Mouse (Mus musculus): ENCODE data around the gene Poldip3.

Poldip3 gene

GRCm38 (mm10) chr15:83149196-83150072, at the start of gene Poldip3:
TSS of gene Poldip3 (minus strand) at chr15:83149384.
- peak; percentile 96 to 98 for DNase-seq (ENCODE audit: low spot score in 2 of 2)

- no peak for DNase-seq (ENCODE audit: low spot score in 2 of 2)
Observed at GRCm38 (mm10) chr15:83193413-83193812, 44.2 kb upstream of the Poldip3 start.

GRCm38 (mm10) chr15:83182351-83182750, 33.2 kb upstream of the Poldip3 start:
- no peak for DNase-seq (ENCODE audit: low spot score in 2 of 2)

- DNase-seq (ENCODE audit: low spot score in 2 of 2): no peak
Observed at GRCm38 (mm10) chr15:83181800-83182330, 32.7 kb upstream of the Poldip3 start.

GRCm38 (mm10) chr15:83180004-83180403, 30.8 kb upstream of the Poldip3 start:
- DNase-seq (ENCODE audit: low spot score in 2 of 2): no peak

- DNase-seq (ENCODE audit: low spot score in 2 of 2): no peak
Observed at GRCm38 (mm10) chr15:83176653-83177052, 27.5 kb upstream of the Poldip3 start.

GRCm38 (mm10) chr15:83173914-83174884, 25.0 kb upstream of the Poldip3 start:
- DNase-seq (ENCODE audit: low spot score in 2 of 2): no peak

- peak; percentile 64 to 66 for DNase-seq (ENCODE audit: low spot score in 2 of 2)
Observed at GRCm38 (mm10) chr15:83172492-83173429, 23.6 kb upstream of the Poldip3 start, which contains the start of gene Cyb5r3. TSS of gene Cyb5r3 (minus strand) at chr15:83172592.

- peak; percentile 97 to 98 for DNase-seq (ENCODE audit: low spot score in 2 of 2)
Observed at GRCm38 (mm10) chr15:83171712-83172481, 22.7 kb upstream of the Poldip3 start.

GRCm38 (mm10) chr15:83170956-83171659, 21.9 kb upstream of the Poldip3 start:
- no peak for DNase-seq (ENCODE audit: low spot score in 2 of 2)

- peak; percentile 46 to 71 for DNase-seq (ENCODE audit: low spot score in 2 of 2)
Observed at GRCm38 (mm10) chr15:83169772-83170722, 20.9 kb upstream of the Poldip3 start.

GRCm38 (mm10) chr15:83168875-83169771, 19.9 kb upstream of the Poldip3 start:
- no peak for DNase-seq (ENCODE audit: low spot score in 2 of 2)

- DNase-seq (ENCODE audit: low spot score in 2 of 2): no peak
Observed at GRCm38 (mm10) chr15:83168311-83168710, 19.1 kb upstream of the Poldip3 start.

GRCm38 (mm10) chr15:83167550-83168065, 18.4 kb upstream of the Poldip3 start:
- DNase-seq (ENCODE audit: low spot score in 2 of 2): no peak

GRCm38 (mm10) chr15:83167126-83167525, 17.9 kb upstream of the Poldip3 start:
- DNase-seq (ENCODE audit: low spot score in 2 of 2): no peak

- DNase-seq (ENCODE audit: low spot score in 2 of 2): no peak
Observed at GRCm38 (mm10) chr15:83166642-83167041, 17.5 kb upstream of the Poldip3 start.

All from spleen, postnatal 36 days (tissue).